Mouse (Mus musculus): ENCODE data around the gene Henmt1. TPM values are rescaled to one million over a fixed set of nuclear protein-coding genes. Genes with fewer than 3 reads are reported as not detected.

The Henmt1 gene
- polyA plus RNA-seq, 1 experiment from 2014 or later = not detected

DNA sequence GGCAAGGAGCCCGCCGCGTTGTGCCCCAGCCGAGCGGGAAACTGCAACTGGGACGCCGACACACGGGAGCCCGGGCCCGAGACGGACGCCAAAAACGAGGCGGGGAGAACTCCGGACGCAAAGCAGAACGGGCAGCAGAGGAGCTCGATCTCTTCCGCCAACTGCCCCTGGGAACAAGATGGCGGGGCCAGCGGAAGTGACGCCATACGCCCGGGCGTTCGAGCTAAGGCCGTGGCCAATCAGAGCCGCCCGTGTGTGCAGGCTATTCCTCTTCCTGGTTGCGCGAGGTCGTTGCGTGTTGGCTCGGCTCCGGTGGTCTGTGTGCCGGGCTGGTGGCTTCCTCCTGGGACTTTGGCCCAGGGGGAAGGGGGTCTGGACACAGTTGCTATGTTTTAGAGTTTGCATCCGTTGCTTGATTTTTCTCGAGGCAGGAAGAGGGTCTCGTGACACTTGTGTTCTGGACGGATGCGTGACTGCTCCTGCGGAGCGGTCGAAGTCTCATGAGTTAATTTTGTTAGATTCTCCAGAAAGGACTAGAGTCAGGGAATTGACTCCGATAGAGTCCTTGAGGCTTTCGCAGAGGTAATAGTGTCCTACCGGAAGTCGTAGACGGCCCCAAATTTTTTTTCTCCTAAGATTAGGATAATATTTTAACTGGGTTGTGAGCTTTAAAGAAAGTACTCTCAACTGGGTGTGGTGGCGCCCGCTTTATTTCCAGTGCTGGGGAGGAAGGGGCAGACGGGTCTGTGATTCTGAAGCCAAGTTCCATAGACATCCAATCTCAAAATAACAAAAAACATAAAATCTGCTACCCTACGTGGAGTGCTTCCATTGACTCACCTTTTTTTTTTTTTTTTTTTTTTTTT is 27.9 kb upstream of the Henmt1 start, which contains the start of gene Prpf38b:
Gene Prpf38b (minus strand): TSS at position 180 of the 866 bp plus-strand sequence.
- no peaks in the 10 kb centered on the region for H3K27me3 ChIP-seq (replicated peaks)
- peak; percentile 97 for ATAC-seq (ENCODE audit: extremely low read depth, insufficient number of reproducible peaks, low FRiP score, low TSS enrichment)
- 2% methylated on average over 53 of the region's 53 CpGs for WGBS
- H3K4me1 ChIP-seq = peaks cover 15% of the 10 kb centered on the region
- H3K27ac ChIP-seq (replicated peaks) = peak within 1 kb of the TSS; percentile 99
- H3K4me3 ChIP-seq = peak within 1 kb of the TSS; percentile 96
- H3K9me3 ChIP-seq = no peaks in the 10 kb centered on the region
- H3K9ac ChIP-seq = peak within 1 kb of the TSS; percentile 97
- H3K36me3 ChIP-seq = peaks cover 22% of the 10 kb centered on the region
- peak within 1 kb of the TSS; percentile 99 for H3K4me2 ChIP-seq

DNA sequence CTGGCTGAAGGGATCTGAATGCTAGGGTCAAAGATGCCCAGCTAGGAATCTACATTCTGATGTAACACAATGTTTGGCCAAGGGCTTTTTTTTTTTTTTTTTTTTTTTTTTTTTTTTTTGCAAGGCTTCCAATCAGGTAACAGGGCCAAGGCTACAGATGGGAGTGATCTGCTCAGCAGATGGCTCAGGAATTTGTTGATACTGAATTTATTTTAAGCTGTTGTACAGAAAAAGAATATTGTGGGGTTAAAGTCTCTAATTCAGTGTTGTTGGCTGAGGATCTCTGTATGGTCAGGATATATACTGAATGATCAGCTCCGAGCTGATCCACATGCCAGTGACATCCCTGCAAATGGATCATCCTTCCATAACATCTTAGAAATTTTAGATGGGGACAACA is 23.7 kb upstream of the Henmt1 start:
- ATAC-seq (ENCODE audit: extremely low read depth, insufficient number of reproducible peaks, low FRiP score, low TSS enrichment) = no peak
- no peaks in the 10 kb centered on the region for H3K9me3 ChIP-seq
- 79% methylated on average over 1 of the region's 1 CpGs for WGBS
- H3K27ac ChIP-seq (replicated peaks) = no peak overlapping the region
- H3K36me3 ChIP-seq = no peaks in the 10 kb centered on the region
- H3K4me1 ChIP-seq = no peaks in the 10 kb centered on the region
- H3K27me3 ChIP-seq (replicated peaks) = no peaks in the 10 kb centered on the region
- H3K9ac ChIP-seq = no peak overlapping the region
- H3K4me2 ChIP-seq = no peak overlapping the region
- no peak overlapping the region for H3K4me3 ChIP-seq

DNA sequence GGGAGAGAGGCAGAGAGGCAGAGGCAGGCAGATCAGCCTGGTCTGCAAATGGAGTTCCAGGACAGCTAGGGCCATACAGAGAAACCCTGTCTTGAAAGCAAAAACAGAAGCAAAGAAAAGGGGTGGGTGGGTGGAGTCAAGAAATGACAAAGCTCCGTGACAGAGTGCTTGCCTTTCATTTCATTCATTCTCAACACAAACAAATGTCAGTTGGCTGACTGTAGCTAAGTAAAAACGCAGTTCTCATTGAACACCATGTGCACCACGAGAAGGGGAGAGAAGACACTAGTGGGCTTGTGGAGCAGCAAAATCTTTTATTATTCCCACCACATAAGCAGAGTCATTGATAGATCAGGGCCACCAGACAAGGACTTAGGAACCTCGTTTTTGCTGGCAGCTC is 22.8 kb upstream of the Henmt1 start:
- Histone ChIP-seq H3K4me2 (no peak overlapping the region), H3K27me3 (replicated peaks) (no peaks in the 10 kb centered on the region), H3K9me3 (no peaks in the 10 kb centered on the region), H3K9ac (no peak overlapping the region), H3K4me3 (no peak overlapping the region), H3K36me3 (no peaks in the 10 kb centered on the region), H3K4me1 (no peaks in the 10 kb centered on the region), H3K27ac (replicated peaks) (no peak overlapping the region)
- WGBS = 41% methylated on average over 4 of the region's 4 CpGs
- ATAC-seq (ENCODE audit: extremely low read depth, insufficient number of reproducible peaks, low FRiP score, low TSS enrichment) = no peak

DNA sequence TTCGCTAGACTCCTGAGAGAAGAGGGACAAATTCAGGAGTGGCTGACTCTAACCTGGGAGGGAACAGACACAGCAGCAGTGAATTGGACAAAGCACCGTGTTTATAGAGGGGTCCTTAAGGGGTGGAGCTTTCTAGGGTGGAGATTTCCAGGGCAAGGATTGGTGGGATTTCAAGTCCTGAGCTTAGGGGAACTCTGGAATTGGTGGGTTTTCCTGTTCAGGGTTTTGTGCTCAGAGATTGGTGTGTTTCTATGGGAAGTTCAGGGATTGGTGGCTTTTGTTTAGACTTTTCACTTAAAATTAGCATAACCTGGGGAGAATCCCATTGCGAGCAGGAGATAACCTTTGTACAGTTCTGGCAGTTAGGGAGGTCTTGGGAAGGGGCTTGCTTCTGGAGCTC is 21.7 kb upstream of the Henmt1 start:
- Histone ChIP-seq H3K4me3 (no peak overlapping the region), H3K4me1 (no peaks in the 10 kb centered on the region), H3K27me3 (replicated peaks) (no peaks in the 10 kb centered on the region), H3K36me3 (no peaks in the 10 kb centered on the region), H3K4me2 (no peak overlapping the region), H3K9ac (no peak overlapping the region), H3K27ac (replicated peaks) (no peak overlapping the region), H3K9me3 (no peaks in the 10 kb centered on the region)
- ATAC-seq (ENCODE audit: extremely low read depth, insufficient number of reproducible peaks, low FRiP score, low TSS enrichment) = no peak
- 51% methylated on average over 3 of the region's 3 CpGs for WGBS

DNA sequence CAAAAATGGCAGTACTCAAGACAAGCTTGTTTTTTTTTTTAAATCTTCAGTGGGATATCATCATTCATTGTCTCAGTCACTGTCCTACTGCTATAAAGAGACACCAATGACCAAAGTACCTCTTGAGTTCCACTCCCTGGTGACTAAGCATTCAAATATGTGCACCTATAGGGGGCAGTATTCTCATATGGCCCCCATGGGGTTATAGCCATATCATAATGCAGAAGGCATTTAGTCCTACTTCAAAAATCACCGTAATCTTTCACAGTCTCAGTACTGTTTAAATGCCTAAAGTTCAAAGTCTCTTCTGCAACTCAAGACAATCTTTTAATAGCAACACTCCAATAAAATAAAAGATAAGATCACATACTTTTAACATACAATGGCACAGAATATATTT is 20.8 kb upstream of the Henmt1 start:
- 86% methylated on average over 1 of the region's 1 CpGs for WGBS
- no peak for ATAC-seq (ENCODE audit: extremely low read depth, insufficient number of reproducible peaks, low FRiP score, low TSS enrichment)
- Histone ChIP-seq H3K9me3 (no peaks in the 10 kb centered on the region), H3K4me2 (no peak overlapping the region), H3K27me3 (replicated peaks) (no peaks in the 10 kb centered on the region), H3K36me3 (no peaks in the 10 kb centered on the region), H3K9ac (no peak overlapping the region), H3K4me1 (no peaks in the 10 kb centered on the region), H3K4me3 (no peak overlapping the region), H3K27ac (replicated peaks) (no peak overlapping the region)

DNA sequence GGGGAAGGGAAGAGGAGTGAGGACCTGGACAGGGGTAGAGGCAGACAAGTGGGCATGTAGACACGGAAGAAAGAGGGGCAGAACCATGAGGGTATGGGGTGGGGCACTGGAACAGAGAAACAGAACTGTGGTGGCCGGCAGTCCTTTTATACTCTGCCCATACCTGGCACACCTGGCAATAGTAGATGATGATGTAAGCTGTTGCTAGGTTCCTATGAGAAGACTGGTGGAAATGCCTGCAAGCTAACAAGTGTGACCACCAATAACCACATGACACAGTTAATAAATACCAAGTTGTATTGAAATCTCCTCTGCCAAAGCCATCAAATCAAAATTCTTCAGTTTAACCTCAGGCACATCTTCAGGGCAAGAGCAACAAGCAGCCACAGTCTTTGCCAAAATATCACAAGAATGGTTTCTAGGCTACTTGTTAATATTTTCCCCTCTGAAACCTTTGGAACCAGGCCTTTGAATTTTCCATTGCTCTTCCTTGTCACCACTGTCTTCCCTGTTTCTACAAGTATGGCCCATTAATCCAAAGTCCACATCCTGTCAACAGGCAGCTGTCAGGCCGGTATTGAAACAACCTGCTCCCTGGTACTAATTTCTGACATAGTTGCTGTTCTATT is 19.1 kb upstream of the Henmt1 start:
- Histone ChIP-seq H3K4me2 (no peak overlapping the region), H3K27ac (replicated peaks) (no peak overlapping the region), H3K9me3 (no peaks in the 10 kb centered on the region), H3K36me3 (no peaks in the 10 kb centered on the region), H3K27me3 (replicated peaks) (no peaks in the 10 kb centered on the region), H3K4me1 (no peaks in the 10 kb centered on the region), H3K9ac (no peak overlapping the region), H3K4me3 (no peak overlapping the region)
- 71% methylated on average over 3 of the region's 3 CpGs for WGBS
- no peak for ATAC-seq (ENCODE audit: extremely low read depth, insufficient number of reproducible peaks, low FRiP score, low TSS enrichment)

DNA sequence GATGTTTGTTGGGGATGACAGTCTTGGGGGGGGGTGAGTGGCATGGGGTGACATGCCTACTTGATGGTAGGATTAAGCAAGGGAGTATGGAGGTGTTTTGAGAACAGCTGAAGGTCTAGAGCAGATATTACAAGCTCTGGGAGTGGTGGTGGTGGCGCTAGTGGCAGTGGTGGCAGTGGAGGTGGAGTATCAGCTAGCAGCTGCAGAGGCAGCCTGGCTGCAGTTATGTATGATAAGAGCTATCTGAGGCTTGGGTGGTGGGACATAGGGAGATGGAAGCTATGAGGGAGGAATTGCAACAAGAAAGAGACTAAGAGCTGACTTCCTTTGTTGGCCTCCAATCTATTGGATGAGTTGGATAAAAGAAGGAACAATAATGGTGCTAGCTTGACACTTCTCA is 17.9 kb upstream of the Henmt1 start:
- H3K36me3 ChIP-seq = no peaks in the 10 kb centered on the region
- H3K4me3 ChIP-seq = no peak overlapping the region
- no peak overlapping the region for H3K4me2 ChIP-seq
- H3K27ac ChIP-seq (replicated peaks) = no peak overlapping the region
- ATAC-seq (ENCODE audit: extremely low read depth, insufficient number of reproducible peaks, low FRiP score, low TSS enrichment) = no peak
- H3K9me3 ChIP-seq = no peaks in the 10 kb centered on the region
- no peak overlapping the region for H3K9ac ChIP-seq
- H3K27me3 ChIP-seq (replicated peaks) = no peaks in the 10 kb centered on the region
- WGBS = 77% methylated on average over 1 of the region's 1 CpGs
- no peaks in the 10 kb centered on the region for H3K4me1 ChIP-seq

DNA sequence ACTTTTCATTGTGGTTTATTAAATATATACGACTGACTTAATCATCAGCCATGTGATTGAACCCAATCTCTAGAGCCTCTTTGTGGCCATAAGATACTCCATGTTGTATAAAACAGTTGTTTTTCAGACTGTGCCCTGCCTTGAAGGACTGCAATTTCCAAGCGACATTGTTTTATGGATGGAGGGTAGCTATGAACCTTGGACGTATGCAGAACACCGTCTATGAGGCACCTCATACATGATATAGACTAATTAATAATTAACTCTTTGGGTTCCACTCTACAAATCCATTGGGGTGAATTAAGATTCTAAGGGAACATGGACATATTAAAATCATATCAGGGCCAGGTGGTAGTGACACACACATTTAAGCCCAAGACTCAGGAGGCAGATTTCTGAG is 14.0 kb upstream of the Henmt1 start:
- ATAC-seq (ENCODE audit: extremely low read depth, insufficient number of reproducible peaks, low FRiP score, low TSS enrichment) = no peak
- 81% methylated on average over 4 of the region's 4 CpGs for WGBS

DNA sequence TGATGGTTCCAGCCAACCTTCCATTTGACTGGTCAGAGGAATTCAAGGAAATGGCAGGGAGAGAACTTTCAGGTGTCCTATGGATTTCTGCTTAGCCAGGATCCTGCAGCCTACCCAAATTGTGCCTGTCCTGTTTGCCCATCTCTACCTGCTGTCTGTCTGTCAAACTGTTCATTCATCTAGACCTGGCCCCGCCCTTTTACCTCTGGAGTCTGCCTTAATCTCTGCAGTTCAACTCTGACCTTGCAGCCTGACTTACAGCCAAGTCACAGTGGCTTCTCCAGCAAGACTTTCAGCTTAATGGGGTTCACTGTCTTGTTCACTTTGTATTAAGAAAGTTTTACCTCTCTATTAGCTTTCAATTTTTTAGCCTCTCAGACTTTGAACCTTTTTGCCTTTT is 13.4 kb upstream of the Henmt1 start:
- no peak for ATAC-seq (ENCODE audit: extremely low read depth, insufficient number of reproducible peaks, low FRiP score, low TSS enrichment)
- H3K9ac ChIP-seq = no peak overlapping the region
- WGBS = 63% methylated on average over 1 of the region's 1 CpGs
- H3K27ac ChIP-seq (replicated peaks) = no peak overlapping the region
- no peaks in the 10 kb centered on the region for H3K4me1 ChIP-seq
- no peak overlapping the region for H3K4me3 ChIP-seq
- no peaks in the 10 kb centered on the region for H3K9me3 ChIP-seq
- H3K4me2 ChIP-seq = no peak overlapping the region
- H3K36me3 ChIP-seq = no peaks in the 10 kb centered on the region
- H3K27me3 ChIP-seq (replicated peaks) = no peaks in the 10 kb centered on the region

More for the DNA sequence above, 14.0 kb upstream of the Henmt1 start:
- no peak overlapping the region for H3K9ac ChIP-seq
- no peaks in the 10 kb centered on the region for H3K27me3 ChIP-seq (replicated peaks)
- no peaks in the 10 kb centered on the region for H3K9me3 ChIP-seq
- no peaks in the 10 kb centered on the region for H3K4me1 ChIP-seq
- H3K4me2 ChIP-seq = no peak overlapping the region
- H3K27ac ChIP-seq (replicated peaks) = no peak overlapping the region
- no peaks in the 10 kb centered on the region for H3K36me3 ChIP-seq
- no peak overlapping the region for H3K4me3 ChIP-seq

DNA sequence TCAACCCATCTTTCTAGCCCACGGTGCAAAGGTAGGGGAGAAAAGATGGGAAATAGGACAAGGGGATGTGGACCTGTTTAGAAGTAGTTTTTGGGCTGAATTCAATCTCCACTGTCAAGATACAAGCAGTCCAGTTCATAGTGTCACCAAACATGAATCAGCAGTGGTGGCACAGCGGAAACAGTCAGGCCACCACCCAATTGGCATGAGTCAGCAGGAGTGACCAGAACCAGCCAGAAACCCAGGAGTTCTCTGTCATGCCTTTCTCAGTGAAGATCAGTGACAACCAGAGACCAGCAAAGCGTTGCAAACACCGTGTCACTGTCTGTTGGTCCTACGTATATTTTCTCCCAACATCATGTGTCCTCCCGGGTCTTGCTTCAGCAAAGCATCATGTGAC is 6.1 kb upstream of the Henmt1 start:
- H3K27me3 ChIP-seq (replicated peaks) = no peaks in the 10 kb centered on the region
- H3K9ac ChIP-seq = no peak overlapping the region
- no peak for ATAC-seq (ENCODE audit: extremely low read depth, insufficient number of reproducible peaks, low FRiP score, low TSS enrichment)
- 84% methylated on average over 6 of the region's 6 CpGs for WGBS
- H3K4me2 ChIP-seq = no peak overlapping the region
- no peaks in the 10 kb centered on the region for H3K9me3 ChIP-seq
- no peak overlapping the region for H3K4me3 ChIP-seq
- no peaks in the 10 kb centered on the region for H3K36me3 ChIP-seq
- H3K27ac ChIP-seq (replicated peaks) = no peak overlapping the region
- no peaks in the 10 kb centered on the region for H3K4me1 ChIP-seq

DNA sequence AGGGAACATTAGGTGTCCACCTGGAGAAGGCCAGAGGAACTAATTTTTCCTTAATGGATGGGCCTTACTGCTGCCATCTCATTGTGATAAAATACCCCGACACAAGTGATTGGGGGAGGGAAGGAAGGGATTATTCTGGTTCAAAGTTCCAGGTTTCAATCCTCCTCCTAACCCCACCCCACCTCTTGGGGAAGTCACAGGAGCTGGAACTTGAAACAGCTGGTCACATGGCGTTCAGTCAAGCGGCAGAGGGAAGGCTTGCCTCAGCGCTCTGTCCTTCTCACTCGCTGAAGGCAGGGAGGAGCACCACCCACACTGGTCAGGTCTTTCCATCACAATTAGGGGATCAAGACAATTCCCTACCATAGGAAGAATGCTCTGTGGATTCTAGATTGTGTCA is 982 bp upstream of the Henmt1 start:
- Histone ChIP-seq H3K4me3 (no peak overlapping the region), H3K4me2 (no peak overlapping the region), H3K27ac (replicated peaks) (no peak overlapping the region), H3K9ac (no peak overlapping the region), H3K36me3 (no peaks in the 10 kb centered on the region), H3K27me3 (replicated peaks) (peaks cover 10% of the 10 kb centered on the region), H3K4me1 (peaks cover 3% of the 10 kb centered on the region; the same call in 1 of the 2 replicates), H3K9me3 (no peaks in the 10 kb centered on the region)
- no peak for ATAC-seq (ENCODE audit: extremely low read depth, insufficient number of reproducible peaks, low FRiP score, low TSS enrichment)
- WGBS = 86% methylated on average over 5 of the region's 5 CpGs

All from heart, embryonic 13.5 days (tissue).